Mouse (Mus musculus): ENCODE data around the gene Rchy1. TPM values are rescaled to one million over a fixed set of nuclear protein-coding genes. Genes with fewer than 3 reads are reported as not detected.
"Not testable (repeated sequence)": the region's sequence is repeated elsewhere in the genome, so short reads cannot be mapped to it uniquely, and the experiment has no call there.

Rchy1 gene
- polyA plus RNA-seq, 1 experiment from 2014 or later = 44.8 TPM

- Histone ChIP-seq H3K4me1 (ENCODE audit: control insufficient read depth, insufficient read depth, low read length) (no peaks in the 10 kb centered on the region), H3K9me3 (ENCODE audit: control insufficient read depth, low read length) (no peaks in the 10 kb centered on the region), H3K4me2 (ENCODE audit: low read depth) (no peak overlapping the region), H3K4me3 (ENCODE audit: low read depth, low read length) (no peak overlapping the region), H3K27ac (ENCODE audit: low read depth, low read length) (no peak overlapping the region), H3K36me3 (ENCODE audit: control insufficient read depth, insufficient read depth, low read length) (peaks cover 9% of the 10 kb centered on the region), H3K9ac (ENCODE audit: low read length) (no peak overlapping the region), H3K27me3 (ENCODE audit: control insufficient read depth, insufficient read depth, low read length) (no peaks in the 10 kb centered on the region)
- no peak for ATAC-seq (ENCODE audit: insufficient read depth, low FRiP score, low TSS enrichment)
- WGBS = 92% methylated on average over 7 of the region's 7 CpGs
- DNase-seq (ENCODE audit: low spot score) = no peak
These were observed 13.4 kb downstream of the Rchy1 start for GRCm38 (mm10) chr5:91949441-91949840.

- DNase-seq (ENCODE audit: low spot score) (no peak), ATAC-seq (ENCODE audit: insufficient read depth, low FRiP score, low TSS enrichment) (no peak)
- Histone ChIP-seq H3K9me3 (ENCODE audit: control insufficient read depth, low read length) (no peaks in the 10 kb centered on the region), H3K4me1 (ENCODE audit: control insufficient read depth, insufficient read depth, low read length) (no peaks in the 10 kb centered on the region), H3K27ac (ENCODE audit: low read depth, low read length) (no peak overlapping the region), H3K36me3 (ENCODE audit: control insufficient read depth, insufficient read depth, low read length) (peaks cover 7% of the 10 kb centered on the region), H3K4me2 (ENCODE audit: low read depth) (no peak overlapping the region), H3K4me3 (ENCODE audit: low read depth, low read length) (no peak overlapping the region), H3K9ac (ENCODE audit: low read length) (no peak overlapping the region), H3K27me3 (ENCODE audit: control insufficient read depth, insufficient read depth, low read length) (no peaks in the 10 kb centered on the region)
- 96% methylated on average over 4 of the region's 4 CpGs for WGBS
These were observed 15.9 kb downstream of the Rchy1 start for GRCm38 (mm10) chr5:91947008-91947407.

DNA sequence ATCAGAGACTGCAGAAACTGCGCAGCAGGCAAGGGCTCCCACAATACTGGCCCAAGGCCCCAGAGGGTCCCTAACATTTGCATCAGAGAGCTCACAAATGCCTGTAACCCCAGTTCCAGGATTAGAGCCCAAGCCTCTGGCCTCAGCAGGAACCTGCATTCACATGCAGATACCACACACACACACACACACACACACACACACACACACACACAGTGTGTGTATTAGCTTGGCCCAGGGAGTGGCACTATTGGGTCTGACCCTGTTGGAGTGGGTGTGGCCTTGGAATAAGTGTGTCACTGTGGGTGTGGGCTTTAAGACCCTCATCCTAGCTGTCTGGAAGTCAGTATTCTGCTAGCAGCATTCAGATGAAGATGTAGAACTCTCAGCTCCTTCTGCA is 17.3 kb downstream of the Rchy1 start:
- DNase-seq (ENCODE audit: low spot score) = not testable (repeated sequence)

DNA sequence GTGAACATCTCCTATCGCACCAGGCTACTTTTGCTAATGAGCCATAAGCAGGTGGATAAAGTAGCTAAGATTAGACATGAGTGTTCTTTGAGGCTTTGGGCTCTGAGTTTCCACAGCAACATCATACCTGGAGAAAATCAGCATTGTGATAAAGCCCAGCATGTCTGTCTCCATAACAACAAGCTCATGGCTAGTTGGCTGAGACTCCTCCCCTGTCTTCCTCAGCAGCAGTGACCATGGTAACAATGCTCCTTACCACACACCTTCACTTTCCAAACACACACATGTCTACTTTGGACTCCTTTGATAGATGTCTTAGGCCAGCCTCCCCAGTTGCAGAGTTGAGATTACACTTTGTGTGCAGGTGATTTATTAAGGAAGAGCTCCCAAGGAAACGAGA is 49.6 kb downstream of the Rchy1 start:
- Histone ChIP-seq H3K4me3 (ENCODE audit: low read depth, low read length) (no peak overlapping the region), H3K27me3 (ENCODE audit: control insufficient read depth, insufficient read depth, low read length) (no peaks in the 10 kb centered on the region), H3K4me1 (ENCODE audit: control insufficient read depth, insufficient read depth, low read length) (no peaks in the 10 kb centered on the region), H3K27ac (ENCODE audit: low read depth, low read length) (no peak overlapping the region), H3K36me3 (ENCODE audit: control insufficient read depth, insufficient read depth, low read length) (no peaks in the 10 kb centered on the region), H3K4me2 (ENCODE audit: low read depth) (no peak overlapping the region), H3K9me3 (ENCODE audit: control insufficient read depth, low read length) (no peaks in the 10 kb centered on the region), H3K9ac (ENCODE audit: low read length) (no peak overlapping the region)
- 86% methylated on average over 2 of the region's 2 CpGs for WGBS
- ATAC-seq (ENCODE audit: insufficient read depth, low FRiP score, low TSS enrichment) (no peak), DNase-seq (ENCODE audit: low spot score) (no peak)

More for the DNA sequence above, 17.3 kb downstream of the Rchy1 start:
- not testable (repeated sequence) for ATAC-seq (ENCODE audit: insufficient read depth, low FRiP score, low TSS enrichment); H3K4me3 ChIP-seq (ENCODE audit: low read depth, low read length); H3K27ac ChIP-seq (ENCODE audit: low read depth, low read length); H3K27me3 ChIP-seq (ENCODE audit: control insufficient read depth, insufficient read depth, low read length); H3K36me3 ChIP-seq (ENCODE audit: control insufficient read depth, insufficient read depth, low read length); H3K4me1 ChIP-seq (ENCODE audit: control insufficient read depth, insufficient read depth, low read length); H3K4me2 ChIP-seq (ENCODE audit: low read depth); H3K9ac ChIP-seq (ENCODE audit: low read length); H3K9me3 ChIP-seq (ENCODE audit: control insufficient read depth, low read length)
- 58% methylated on average over 1 of the region's 1 CpGs for WGBS

DNA sequence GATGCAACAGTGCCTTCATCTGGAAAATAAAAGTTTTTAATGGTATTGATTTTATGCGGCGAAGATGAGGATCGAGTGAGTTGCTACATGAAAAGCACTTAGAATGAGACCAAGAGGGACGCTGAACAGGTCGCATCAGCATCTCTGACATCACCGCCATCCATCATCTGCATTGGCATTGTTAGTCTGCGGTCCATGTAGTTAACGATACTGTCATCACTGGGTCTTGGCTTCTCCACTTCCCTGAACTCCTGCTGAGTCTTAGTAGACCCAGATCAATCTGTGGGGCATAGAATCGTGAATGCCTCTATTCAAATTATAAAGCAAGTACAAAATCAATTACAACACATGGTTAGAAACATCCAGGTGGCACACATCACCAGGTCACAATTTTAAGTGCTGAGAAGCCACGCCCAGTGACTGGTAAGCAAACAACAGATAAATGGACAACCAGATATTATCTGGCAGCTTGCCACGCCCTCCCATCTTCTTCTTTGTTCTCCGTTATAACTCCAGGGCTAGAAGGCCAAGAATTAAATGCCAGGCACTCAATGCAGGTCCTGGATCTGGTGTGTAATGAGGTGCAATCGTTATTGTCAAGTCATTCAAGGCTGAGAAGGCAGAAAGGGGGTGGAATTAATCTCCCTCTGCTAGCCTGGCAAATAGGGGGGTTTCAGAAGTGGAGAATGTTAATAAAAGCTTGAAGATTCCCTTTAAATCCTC is 51.3 kb downstream of the Rchy1 start:
- no peak for ATAC-seq (ENCODE audit: insufficient read depth, low FRiP score, low TSS enrichment)
- H3K27ac ChIP-seq (ENCODE audit: low read depth, low read length) = no peak overlapping the region
- 77% methylated on average over 13 of the region's 13 CpGs for WGBS
- H3K9me3 ChIP-seq (ENCODE audit: control insufficient read depth, low read length) = no peaks in the 10 kb centered on the region
- DNase-seq (ENCODE audit: low spot score) = no peak
- H3K4me2 ChIP-seq (ENCODE audit: low read depth) = no peak overlapping the region
- no peaks in the 10 kb centered on the region for H3K27me3 ChIP-seq (ENCODE audit: control insufficient read depth, insufficient read depth, low read length)
- H3K4me1 ChIP-seq (ENCODE audit: control insufficient read depth, insufficient read depth, low read length) = no peaks in the 10 kb centered on the region
- H3K9ac ChIP-seq (ENCODE audit: low read length) = no peak overlapping the region
- no peak overlapping the region for H3K4me3 ChIP-seq (ENCODE audit: low read depth, low read length)
- no peaks in the 10 kb centered on the region for H3K36me3 ChIP-seq (ENCODE audit: control insufficient read depth, insufficient read depth, low read length)

- Histone ChIP-seq H3K9ac (ENCODE audit: low read length) (no peak overlapping the region), H3K36me3 (ENCODE audit: control insufficient read depth, insufficient read depth, low read length) (no peaks in the 10 kb centered on the region), H3K27me3 (ENCODE audit: control insufficient read depth, insufficient read depth, low read length) (no peaks in the 10 kb centered on the region), H3K9me3 (ENCODE audit: control insufficient read depth, low read length) (no peaks in the 10 kb centered on the region), H3K4me2 (ENCODE audit: low read depth) (no peak overlapping the region), H3K4me1 (ENCODE audit: control insufficient read depth, insufficient read depth, low read length) (no peaks in the 10 kb centered on the region), H3K27ac (ENCODE audit: low read depth, low read length) (no peak overlapping the region), H3K4me3 (ENCODE audit: low read depth, low read length) (no peak overlapping the region)
- DNase-seq (ENCODE audit: low spot score) (no peak), ATAC-seq (ENCODE audit: insufficient read depth, low FRiP score, low TSS enrichment) (no peak)
- WGBS = 91% methylated on average over 4 of the region's 4 CpGs
These were observed 52.3 kb downstream of the Rchy1 start for GRCm38 (mm10) chr5:91910616-91911015.

DNA sequence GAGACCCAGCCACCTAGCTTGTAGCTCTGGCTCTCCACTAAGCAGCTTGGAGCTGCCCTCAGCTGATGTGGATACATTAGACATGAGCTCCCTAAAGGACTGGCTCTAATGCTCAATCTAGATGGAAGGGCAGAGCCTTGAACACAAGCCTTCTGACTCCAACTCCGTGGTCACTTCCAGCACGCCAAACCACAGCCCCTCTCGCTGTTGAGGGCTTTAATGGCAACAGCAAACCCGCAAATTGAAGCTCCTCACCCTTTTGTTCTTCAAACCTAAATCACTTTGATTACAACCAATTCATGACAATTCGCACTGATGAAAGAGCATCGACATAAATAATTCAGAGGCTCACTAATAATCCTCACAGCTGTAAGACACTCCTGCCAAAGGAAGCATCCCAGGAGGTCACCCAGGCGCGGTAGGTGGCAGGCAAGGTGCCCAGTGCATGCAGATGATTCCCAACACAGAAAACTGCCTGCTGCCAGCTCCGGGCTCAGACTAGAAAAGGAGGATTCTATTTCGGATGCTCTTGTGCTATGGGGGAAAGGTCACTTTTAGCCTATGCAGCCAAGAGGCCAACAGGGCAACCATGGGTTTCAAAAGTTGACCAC is 53.8 kb downstream of the Rchy1 start:
- no peak overlapping the region for H3K27ac ChIP-seq (ENCODE audit: low read depth, low read length)
- H3K4me1 ChIP-seq (ENCODE audit: control insufficient read depth, insufficient read depth, low read length) = no peaks in the 10 kb centered on the region
- no peaks in the 10 kb centered on the region for H3K9me3 ChIP-seq (ENCODE audit: control insufficient read depth, low read length)
- no peak overlapping the region for H3K9ac ChIP-seq (ENCODE audit: low read length)
- no peak overlapping the region for H3K4me3 ChIP-seq (ENCODE audit: low read depth, low read length)
- H3K36me3 ChIP-seq (ENCODE audit: control insufficient read depth, insufficient read depth, low read length) = no peaks in the 10 kb centered on the region
- DNase-seq (ENCODE audit: low spot score) (no peak), ATAC-seq (ENCODE audit: insufficient read depth, low FRiP score, low TSS enrichment) (0 out of 2 replicates have a peak, but pooled peaks have one; percentile 37)
- no peak overlapping the region for H3K4me2 ChIP-seq (ENCODE audit: low read depth)
- 46% methylated on average over 10 of the region's 10 CpGs for WGBS
- H3K27me3 ChIP-seq (ENCODE audit: control insufficient read depth, insufficient read depth, low read length) = no peaks in the 10 kb centered on the region
